Mouse (Mus musculus): Measurements from ENCODE around the gene Gpc6.

DNA sequence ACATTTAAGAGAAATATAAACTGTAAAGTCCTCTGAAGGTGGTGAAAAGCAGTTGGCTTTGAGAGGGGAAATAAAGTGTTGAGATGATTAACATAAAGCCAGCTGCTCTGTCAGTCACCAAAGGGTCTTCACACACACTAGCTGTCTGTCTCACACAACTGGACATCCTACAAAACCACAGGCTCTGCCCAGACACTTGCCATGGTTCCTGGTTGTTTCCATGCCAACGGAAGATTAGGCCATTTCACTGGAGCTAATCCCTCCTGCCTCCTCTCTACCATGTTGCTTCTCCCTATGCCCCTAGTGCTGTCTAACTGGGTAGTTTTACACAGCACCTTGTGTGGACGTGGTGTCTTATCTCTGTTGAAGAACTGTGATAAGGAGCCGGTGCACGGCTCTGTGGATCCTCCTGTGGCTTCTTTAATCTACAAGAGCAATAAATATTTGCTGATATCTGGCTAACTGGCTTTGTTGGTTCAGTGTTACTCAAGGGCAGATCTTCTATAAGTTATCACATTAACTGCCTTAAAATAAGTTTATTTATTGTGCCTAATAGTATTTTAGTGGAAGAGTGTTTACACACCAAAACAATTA, 562.1 kb downstream of the Gpc6 start:
- TF ChIP-seq CTCF (IDR thresholded peaks at IDR 0.05; ENCODE audit: low read depth) (no peak), EP300 (optimal IDR thresholded peaks at IDR 0.05) (no peak)

Data from stomach, postnatal 0 days (tissue).